Mouse (Mus musculus): Measurements from ENCODE around the gene Fndc3b.
"Not testable (repeated sequence)": the region's sequence is repeated elsewhere in the genome, so short reads cannot be mapped to it uniquely, and the experiment has no call there.

Fndc3b gene

GRCm38 (mm10) chr3:27503279-27504038 is 207.6 kb downstream of the Fndc3b start:
- DNase-seq (ENCODE audit: low read depth, low spot score), result peak; percentile 65

GRCm38 (mm10) chr3:27495296-27496073 is 215.6 kb downstream of the Fndc3b start:
- DNase-seq (ENCODE audit: low read depth, low spot score), result no peak

- no peak for DNase-seq (ENCODE audit: low read depth, low spot score)
Observed at GRCm38 (mm10) chr3:27494698-27495097, 216.4 kb downstream of the Fndc3b start.

GRCm38 (mm10) chr3:27494066-27494465 is 217.0 kb downstream of the Fndc3b start:
- no peak for DNase-seq (ENCODE audit: low read depth, low spot score)

- DNase-seq (ENCODE audit: low read depth, low spot score), result no peak
Observed at GRCm38 (mm10) chr3:27491821-27492220, 219.3 kb downstream of the Fndc3b start.

GRCm38 (mm10) chr3:27491367-27491766 is 219.7 kb downstream of the Fndc3b start:
- DNase-seq (ENCODE audit: low read depth, low spot score), result no peak

- DNase-seq (ENCODE audit: low read depth, low spot score), result no peak
Observed at GRCm38 (mm10) chr3:27490891-27491290, 220.2 kb downstream of the Fndc3b start.

GRCm38 (mm10) chr3:27489550-27489949 is 221.6 kb downstream of the Fndc3b start:
- DNase-seq (ENCODE audit: low read depth, low spot score), result no peak

GRCm38 (mm10) chr3:27485141-27485540 is 226.0 kb downstream of the Fndc3b start:
- DNase-seq (ENCODE audit: low read depth, low spot score), result no peak

GRCm38 (mm10) chr3:27484698-27485097 is 226.4 kb downstream of the Fndc3b start:
- DNase-seq (ENCODE audit: low read depth, low spot score), result no peak

GRCm38 (mm10) chr3:27483762-27484161 is 227.3 kb downstream of the Fndc3b start:
- no peak for DNase-seq (ENCODE audit: low read depth, low spot score)

GRCm38 (mm10) chr3:27483321-27483720 is 227.8 kb downstream of the Fndc3b start:
- DNase-seq (ENCODE audit: low read depth, low spot score), result no peak

GRCm38 (mm10) chr3:27481738-27482137 is 229.4 kb downstream of the Fndc3b start:
- peak; percentile 59 for DNase-seq (ENCODE audit: low read depth, low spot score)

- no peak for DNase-seq (ENCODE audit: low read depth, low spot score)
Observed at GRCm38 (mm10) chr3:27479378-27479777, 231.7 kb downstream of the Fndc3b start.

GRCm38 (mm10) chr3:27478563-27479156 is 232.4 kb downstream of the Fndc3b start:
- no peak for DNase-seq (ENCODE audit: low read depth, low spot score)

- DNase-seq (ENCODE audit: low read depth, low spot score), result not testable (repeated sequence)
Observed at GRCm38 (mm10) chr3:27477749-27478148, 233.4 kb downstream of the Fndc3b start.

GRCm38 (mm10) chr3:27475899-27476298 is 235.2 kb downstream of the Fndc3b start:
- DNase-seq (ENCODE audit: low read depth, low spot score), result no peak

- DNase-seq (ENCODE audit: low read depth, low spot score), result no peak
Observed at GRCm38 (mm10) chr3:27473801-27474599, 237.1 kb downstream of the Fndc3b start.

GRCm38 (mm10) chr3:27472846-27473245 is 238.3 kb downstream of the Fndc3b start:
- no peak for DNase-seq (ENCODE audit: low read depth, low spot score)

- no peak for DNase-seq (ENCODE audit: low read depth, low spot score)
Observed at GRCm38 (mm10) chr3:27470781-27471180, 240.3 kb downstream of the Fndc3b start.

GRCm38 (mm10) chr3:27469971-27470370 is 241.1 kb downstream of the Fndc3b start:
- no peak for DNase-seq (ENCODE audit: low read depth, low spot score)
